Mouse (Mus musculus) layer of hippocampus, postnatal 25 days (tissue): ENCODE measurements around the gene Ttc25. TPM values are rescaled to one million over a fixed set of nuclear protein-coding genes. Genes with fewer than 3 reads are reported as not detected.

Experiments used
- total RNA-seq, 2 experiments: library from RNA; stranded (reverse); gene quantifications; 2 replicates each; pipeline ENCODE4 v1.2.3; 2021

Ttc25 gene
- total RNA-seq, 2 experiments from 2014 or later, result 0.54 to 1.2 TPM

Other genes starting within 250 kb of the Ttc25 start
- gene Eif1, start 225.7 kb upstream of the Ttc25 start, total RNA-seq, result 100 to 1,000 TPM; 723 to 806 TPM
- not detected for gene Gast, start 211.2 kb upstream of the Ttc25 start, total RNA-seq
- gene Hap1, start 189.5 kb upstream of the Ttc25 start, total RNA-seq, result 100 to 1,000 TPM; 125 to 143 TPM
- gene Jup, start 147.8 kb upstream of the Ttc25 start, total RNA-seq, result 10 to 100 TPM; 33.2 to 36.2 TPM
- gene P3h4, start 130.8 kb upstream of the Ttc25 start, total RNA-seq, result 1 to 10 TPM; 9.2 to 9.8 TPM
- gene Fkbp10, start 129.9 kb upstream of the Ttc25 start, total RNA-seq, result 1 to 10 TPM; 6.8 to 7.4 TPM
- gene Nt5c3b, start 103.8 kb upstream of the Ttc25 start, total RNA-seq, result 10 to 100 TPM; 50.2 to 52.4 TPM
- 1 to 10 TPM; 1.1 to 1.6 TPM for gene Klhl10, start 103.7 kb upstream of the Ttc25 start, total RNA-seq
- 100 to 1,000 TPM; 106 to 113 TPM for gene Klhl11, start 72.9 kb upstream of the Ttc25 start, total RNA-seq
- gene Acly, start 17.6 kb upstream of the Ttc25 start, total RNA-seq, result 100 to 1,000 TPM; 107 to 112 TPM
- gene Cnp, start 29.3 kb downstream of the Ttc25 start, total RNA-seq, result 100 to 1,000 TPM; 365 to 435 TPM
- 10 to 100 TPM; 15.1 to 16.5 TPM for gene Nkiras2, start 73.6 kb downstream of the Ttc25 start, total RNA-seq
- 100 to 1,000 TPM; 234 to 286 TPM for gene Dnajc7, start 74.6 kb downstream of the Ttc25 start, total RNA-seq
- gene Zfp385c, start 146.8 kb downstream of the Ttc25 start, total RNA-seq, result under 1 TPM in 1 of 2 experiments, not detected in 1; 0.31 TPM
- gene Dhx58, start 158.7 kb downstream of the Ttc25 start, total RNA-seq, result 1 to 10 TPM; 1.4 to 2.1 TPM
- gene Kat2a, start 166.9 kb downstream of the Ttc25 start, total RNA-seq, result 10 to 100 TPM; 55.6 to 55.9 TPM
- not detected for gene Hspb9, start 168.2 kb downstream of the Ttc25 start, total RNA-seq
- 100 to 1,000 TPM; 141 to 152 TPM for gene Rab5c, start 192.6 kb downstream of the Ttc25 start, total RNA-seq
- gene Kcnh4, start 214.3 kb downstream of the Ttc25 start, total RNA-seq, result 1 to 10 TPM; 1.1 to 1.8 TPM
- gene Hcrt, start 217.3 kb downstream of the Ttc25 start, total RNA-seq, result not detected
- 1 to 10 TPM; 5.2 to 6.8 TPM for gene Ghdc, start 225.3 kb downstream of the Ttc25 start, total RNA-seq